8 mouse cellular contexts compared by ENCODE assay signal in genomic region chrX:13243133-13244123, GRCm38 (mm10). TPM values are rescaled to one million over a fixed set of nuclear protein-coding genes. Genes with fewer than 3 reads are reported as not detected.
DNase-seq lines count a peak whose midpoint lies in the region; ATAC-seq and TF ChIP-seq lines count a peak whose summit lies in the region.

No protein-coding gene starts in this region.

- peak overlapping the region; percentile 94 for H3K27ac ChIP-seq in MEL (ENCODE audit: control insufficient read depth, low read depth, low read length)
- peak overlapping the region; percentile 95 for H3K27ac ChIP-seq in hindbrain, embryonic 16.5 days (ENCODE audit: low read depth, low read length)
- H3K27ac ChIP-seq in lung, embryonic 15.5 days: peak overlapping the region; percentile 97

- peak overlapping the region; percentile 69 to 72 for H3K4me3 ChIP-seq in MEL (ENCODE audit: control insufficient read depth in 1 of 2, insufficient read depth in 1 of 2, low read depth in 2 of 2, low read length in 2 of 2)
- peak overlapping the region; percentile 40 for H3K4me3 ChIP-seq in hindbrain, embryonic 16.5 days (ENCODE audit: low read length)
- H3K4me3 ChIP-seq in lung, embryonic 15.5 days: peak overlapping the region; percentile 25

- H3K79me2 ChIP-seq in MEL (ENCODE audit: control insufficient read depth, insufficient read depth, low read length, poor library complexity): peaks cover 15% of the 10 kb centered on the region; the same call in 1 of the 2 replicates

- TF ChIP-seq RAD21 in MEL (IDR thresholded peaks at IDR 0.05; ENCODE audit: low read depth, low read length): no peak

- H3K4me1 ChIP-seq in MEL (ENCODE audit: control insufficient read depth in 1 of 2, insufficient read depth in 2 of 2, low read length in 2 of 2): peaks cover 7 to 27% of the 10 kb centered on the region in 2 experiments
- no peaks in the 10 kb centered on the region; the same call in 1 of the 2 replicates for H3K4me1 ChIP-seq in hindbrain, embryonic 16.5 days (ENCODE audit: control insufficient read depth, insufficient read depth, low read depth, low read length)
- peaks cover 19% of the 10 kb centered on the region for H3K4me1 ChIP-seq in lung, embryonic 15.5 days

- H3K27me3 ChIP-seq in MEL (ENCODE audit: control insufficient read depth in 1 of 2, insufficient read depth in 2 of 2, low read length in 2 of 2): no peaks in the 10 kb centered on the region
- no peaks in the 10 kb centered on the region; the same call in 1 of the 2 replicates for H3K27me3 ChIP-seq in hindbrain, embryonic 16.5 days (replicated peaks; ENCODE audit: control insufficient read depth, insufficient read depth, low read length)
- H3K27me3 ChIP-seq in lung, embryonic 15.5 days: peaks cover 31% of the 10 kb centered on the region

- TF ChIP-seq CTCF in MEL (IDR thresholded peaks at IDR 0.05 in 2 of 3, conservative IDR thresholded peaks at IDR 0.05 in 1 of 3; ENCODE audit: control insufficient read depth in 1 of 3, insufficient read depth in 1 of 3, low read depth in 2 of 3, low read length in 3 of 3, poor library complexity in 1 of 3, severe bottlenecking in 1 of 3): no peak

- peak overlapping the region; percentile 55 for H3K4me2 ChIP-seq in hindbrain, embryonic 16.5 days (ENCODE audit: low read length)
- peak overlapping the region; percentile 58 for H3K4me2 ChIP-seq in lung, embryonic 15.5 days

- ATAC-seq in erythroblast, adult 5-6 weeks (replicated peaks; ENCODE audit: low FRiP score, poor library complexity, severe bottlenecking): peak; percentile 51; the same call in 1 of the 2 replicates
- peak; percentile 68 for ATAC-seq in hindbrain, embryonic 16.5 days
- ATAC-seq in lung, embryonic 15.5 days (ENCODE audit: borderline replicate concordance, extremely low read depth, low FRiP score, low TSS enrichment): peak; percentile 41

- 22% methylated on average over 15 of the region's 15 CpGs for WGBS in hindbrain, embryonic 16.5 days
- WGBS in lung, embryonic 15.5 days: 24% methylated on average over 15 of the region's 15 CpGs

- peak overlapping the region; percentile 95 for H3K9ac ChIP-seq in MEL (ENCODE audit: control insufficient read depth, low read depth, low read length, poor library complexity, severe bottlenecking)
- H3K9ac ChIP-seq in hindbrain, embryonic 16.5 days (ENCODE audit: low read depth, low read length): peak overlapping the region; percentile 58
- H3K9ac ChIP-seq in lung, embryonic 15.5 days: peak overlapping the region; percentile 41

- no peaks in the 10 kb centered on the region for H3K9me3 ChIP-seq in MEL (replicated peaks; ENCODE audit: insufficient read depth, low read length)
- no peaks in the 10 kb centered on the region for H3K9me3 ChIP-seq in hindbrain, embryonic 16.5 days (ENCODE audit: control insufficient read depth, low read length)
- H3K9me3 ChIP-seq in lung, embryonic 15.5 days: no peaks in the 10 kb centered on the region

- no peak; a peak in 1 of 4 replicates for TF ChIP-seq POLR2A in MEL (IDR thresholded peaks at IDR 0.05; ENCODE audit: control insufficient read depth in 1 of 2, insufficient read depth in 1 of 2, low read depth in 1 of 2, low read length in 2 of 2, poor library complexity in 1 of 2)

- TF ChIP-seq EP300 in MEL (IDR thresholded peaks at IDR 0.05; ENCODE audit: low read depth in 1 of 2, low read length in 2 of 2): no peak

- DNase-seq in heart, adult 8-10 months (ENCODE audit: low spot score): peak; percentile 45
- DNase-seq in heart, adult 11 months: no peak
- peak; percentile 82 for DNase-seq in MEL (ENCODE audit: low read depth, low spot score)
- DNase-seq in retina, embryonic 14.5 days (ENCODE audit: low spot score): peak; percentile 15
- no peak for DNase-seq in ovary, postnatal 14 days (ENCODE audit: low spot score)

- peaks cover 0 to 19% of the 10 kb centered on the region in 2 experiments; a peak in 2 of 4 replicates for H3K36me3 ChIP-seq in MEL (ENCODE audit: control insufficient read depth in 1 of 2, insufficient read depth in 2 of 2, low read length in 2 of 2)
- H3K36me3 ChIP-seq in hindbrain, embryonic 16.5 days (ENCODE audit: control insufficient read depth, insufficient read depth, low read length): no peaks in the 10 kb centered on the region
- no peaks in the 10 kb centered on the region for H3K36me3 ChIP-seq in lung, embryonic 15.5 days

TF ChIP-seq in MEL, 35 proteins besides CTCF, POLR2A, EP300 and RAD21:
- TF ChIP-seq MXI1 (IDR thresholded peaks at IDR 0.05; ENCODE audit: low read depth, low read length): 0 out of 2 replicates have a peak, but pooled peaks have one; percentile 5
- TF ChIP-seq RCOR1 (IDR thresholded peaks at IDR 0.05; ENCODE audit: low read depth, low read length): no peak
- peak; percentile 3; the same call in 1 of the 2 replicates for TF ChIP-seq NELFE (IDR thresholded peaks at IDR 0.05; ENCODE audit: low read depth, low read length)
- peak; percentile 92 for TF ChIP-seq JUND (IDR thresholded peaks at IDR 0.05; ENCODE audit: low read depth, low read length)
- no peak for TF ChIP-seq MEF2A (IDR thresholded peaks at IDR 0.05; ENCODE audit: extremely low read depth, insufficient replicate concordance, low read depth, low read length, poor library complexity, severe bottlenecking)
- TF ChIP-seq MAX (IDR thresholded peaks at IDR 0.05; ENCODE audit: low read length): peak; percentile 7; the same call in 1 of the 2 replicates
- TF ChIP-seq UBTF (IDR thresholded peaks at IDR 0.05; ENCODE audit: borderline replicate concordance, insufficient read depth, low read depth, low read length): 0 out of 2 replicates have a peak, but pooled peaks have one; percentile 59
- peak; percentile 19; the same call in 1 of the 2 replicates for TF ChIP-seq MYC (IDR thresholded peaks at IDR 0.05; ENCODE audit: low read depth, low read length)
- TF ChIP-seq CHD1 (IDR thresholded peaks at IDR 0.05; ENCODE audit: low read depth, low read length): peak; percentile 9; the same call in 1 of the 2 replicates
- peak; percentile 4; the same call in 1 of the 2 replicates for TF ChIP-seq ELF1 (IDR thresholded peaks at IDR 0.05; ENCODE audit: low read depth, low read length)
- TF ChIP-seq E2F4 (IDR thresholded peaks at IDR 0.05; ENCODE audit: borderline replicate concordance, low read depth, low read length): 0 out of 2 replicates have a peak, but pooled peaks have one; percentile 7
- no peak for TF ChIP-seq CHD2 (IDR thresholded peaks at IDR 0.05; ENCODE audit: low read length)
- TF ChIP-seq TBP (IDR thresholded peaks at IDR 0.05; ENCODE audit: low read depth, low read length): peak; percentile 54
- no peak for TF ChIP-seq HCFC1 (IDR thresholded peaks at IDR 0.05; ENCODE audit: low read depth, low read length)

RNA-seq across cellular contexts. Expression of gene Ddx3x, which starts 37.3 kb away (rescaled TPM):
- 100 to 1,000 TPM; 112 to 195 (median 144) TPM for total RNA-seq in heart, adult 8-10 months (2022)
- total RNA-seq in MEL (2012; rRNA removed): 262 and 275 TPM in 2 replicates
- polyA plus RNA-seq in MEL (2012; ENCODE audit: insufficient read depth in 1 of 2, insufficient read length in 2 of 2, low read depth in 1 of 2, low replicate concordance in 2 of 2, missing spikeins in 1 of 2): 100 to 1,000 TPM; 146 to 267 TPM
- total RNA-seq in erythroblast, adult 5-6 weeks (2015; ENCODE audit: low replicate concordance): 61.2 and 65.3 TPM in 2 replicates
- total RNA-seq in erythroblast, adult 5-6 weeks (2017; ENCODE audit: low replicate concordance): 87.1 and 90.4 TPM in 2 replicates
- 90.9 and 93.3 TPM in 2 replicates for polyA plus RNA-seq in hindbrain, embryonic 16.5 days (2015; fragmentation: Nextera tagmentation; extraction: Ambion mirVana)
- polyA plus RNA-seq in lung, embryonic 15.5 days (2015; fragmentation: Nextera tagmentation; extraction: Ambion mirVana): 122 and 125 TPM in 2 replicates

Comparison
In these comparisons a context has a peak if more than half of its experiments do, and no peak if none do; other contexts are left out.
1. DNase-seq: peak in heart, adult 8-10 months (single experiment), MEL (single experiment) and retina, embryonic 14.5 days (single experiment); none in heart, adult 11 months (single experiment) and ovary, postnatal 14 days (single experiment).
2. H3K9ac ChIP-seq: peak in every context shown above with its lines; median percentile 95 in MEL; 58 in hindbrain, embryonic 16.5 days; 41 in lung, embryonic 15.5 days.
3. Peak in every context shown above with its lines, with median percentiles within 50 percentile points of each other: H3K27ac ChIP-seq, H3K4me3 ChIP-seq and ATAC-seq.